In genomic region chr12:102779452-102779851, GRCm38 (mm10) we compare ENCODE assay signal across 9 mouse cellular contexts. TPM values are rescaled to one million over a fixed set of nuclear protein-coding genes. Genes with fewer than 3 reads are reported as not detected.
DNase-seq lines count a peak whose midpoint lies in the region; ATAC-seq and TF ChIP-seq lines count a peak whose summit lies in the region.
"Had no signal": no experiment of that assay in that cellular context is flagged by ENCODE, and none has a peak within 500 bp of the region (broad histone marks: within the 10 kb centered on the region; RNA-seq: fewer than 3 reads in every experiment).

No protein-coding gene starts in this region.

- H3K4me2 ChIP-seq in intestine, postnatal 0 days (replicated peaks; ENCODE audit: low read depth) = no peak overlapping the region

- no peak overlapping the region for H3K27ac ChIP-seq in left cerebral cortex, adult 2 months
- no peak overlapping the region for H3K27ac ChIP-seq in intestine, postnatal 0 days (ENCODE audit: low read depth, low read length)

- 52% methylated on average over 3 of the region's 3 CpGs for WGBS in intestine, postnatal 0 days

- no peaks in the 10 kb centered on the region for H3K9me3 ChIP-seq in intestine, postnatal 0 days (ENCODE audit: control insufficient read depth)

- no peak overlapping the region for H3K9ac ChIP-seq in intestine, postnatal 0 days (ENCODE audit: low read depth, low read length)

- H3K27me3 ChIP-seq in intestine, postnatal 0 days (replicated peaks; ENCODE audit: control insufficient read depth, insufficient read depth, low read length) = no peaks in the 10 kb centered on the region

- H3K4me3 ChIP-seq in left cerebral cortex, adult 2 months = no peak overlapping the region
- no peak overlapping the region for H3K4me3 ChIP-seq in intestine, postnatal 0 days (ENCODE audit: low read depth, low read length)

- no peaks in the 10 kb centered on the region for H3K4me1 ChIP-seq in intestine, postnatal 0 days (replicated peaks; ENCODE audit: control insufficient read depth, insufficient read depth, low read length)

- H3K36me3 ChIP-seq in intestine, postnatal 0 days (ENCODE audit: control insufficient read depth, insufficient read depth) = peaks cover 42% of the 10 kb centered on the region

- peak; percentile 10; the same call in 1 of the 2 replicates for TF ChIP-seq CTCF in left cerebral cortex, adult 2 months (IDR thresholded peaks at IDR 0.05)
- peak; percentile 53 for TF ChIP-seq CTCF in intestine, postnatal 0 days (IDR thresholded peaks at IDR 0.05; ENCODE audit: low read depth)

- DNase-seq in left cerebral cortex, adult 2 months (ENCODE audit: extremely low spot score in 1 of 2, low spot score in 2 of 2) = no peak
- DNase-seq in left cerebral cortex, postnatal 10 days (ENCODE audit: extremely low spot score in 1 of 2, low spot score in 2 of 2) = no peak
- peak; percentile 16 for DNase-seq in adipocyte (ENCODE audit: low spot score)
- DNase-seq in naive thymus-derived CD4-positive, alpha-beta T cell, adult 2 months (ENCODE audit: low read depth) = peak; percentile 36
- DNase-seq in gastrocnemius, postnatal 25 days = no peak
- no peak for DNase-seq in T-cell, adult 2 months (ENCODE audit: low spot score)

- peak; percentile 56; the same call in 1 of the 2 replicates for ATAC-seq in intestine, postnatal 0 days

- intact Hi-C loops in left cerebral cortex, adult 2 months (cut with DNase I) = no loop called here
- intact Hi-C loops in left cerebral cortex, postnatal 10 days (cut with DNase I) = loop anchor here (10.0 kb wide), 2 partner anchors 285 to 325 kb away; no protein-coding TSS in a partner anchor

RNA-seq across cellular contexts. Expression of gene Gm20604, which starts 21.0 kb away (rescaled TPM):
- 10 to 100 TPM; 18.1 to 20.3 TPM for total RNA-seq in left cerebral cortex, adult 2 months (2021)
- 10 to 100 TPM; 22.9 to 23.0 TPM for total RNA-seq in left cerebral cortex, postnatal 10 days (2021)
- polyA plus RNA-seq in intestine, postnatal 0 days (2015; fragmentation: Nextera tagmentation; extraction: Ambion mirVana) = 13.1 TPM in 2 replicates
- total RNA-seq in gastrocnemius, postnatal 25 days (2021) = 1 to 10 TPM; 2.6 to 3.3 TPM

RNA-seq across cellular contexts. Expression of gene Ubr7, which starts 21.7 kb away (rescaled TPM):
- 10 to 100 TPM; 30.9 to 32.0 TPM for total RNA-seq in left cerebral cortex, adult 2 months (2021)
- 10 to 100 TPM; 32.3 to 35.0 TPM for total RNA-seq in left cerebral cortex, postnatal 10 days (2021)
- 16.3 and 16.5 TPM in 2 replicates for polyA plus RNA-seq in intestine, postnatal 0 days (2015; fragmentation: Nextera tagmentation; extraction: Ambion mirVana)
- total RNA-seq in gastrocnemius, postnatal 25 days (2021) = 10 to 100 TPM; 12.8 to 13.1 TPM

RNA-seq across cellular contexts. Expression of gene Gon7, which starts 21.8 kb away (rescaled TPM):
- 10 to 100 TPM; 15.8 to 18.1 TPM for total RNA-seq in left cerebral cortex, adult 2 months (2021)
- 10 to 100 TPM; 10.9 to 15.4 TPM for total RNA-seq in left cerebral cortex, postnatal 10 days (2021)
- polyA plus RNA-seq in intestine, postnatal 0 days (2015; fragmentation: Nextera tagmentation; extraction: Ambion mirVana) = 16.5 and 17.0 TPM in 2 replicates
- total RNA-seq in gastrocnemius, postnatal 25 days (2021) = 10 to 100 TPM in 1 of 2 experiments, 1 to 10 TPM in 1; 6.5 to 10.1 TPM

RNA-seq across cellular contexts. Expression of gene Gm28051, which starts 21.9 kb away (rescaled TPM):
- not detected for total RNA-seq in left cerebral cortex, adult 2 months (2021)
- total RNA-seq in left cerebral cortex, postnatal 10 days (2021) = not detected
- not detected in 2 replicates for polyA plus RNA-seq in intestine, postnatal 0 days (2015; fragmentation: Nextera tagmentation; extraction: Ambion mirVana)
- total RNA-seq in gastrocnemius, postnatal 25 days (2021) = not detected
- total RNA-seq: layer of hippocampus, adult 18-20 months had no signal
- polyA plus RNA-seq: neural tube, embryonic 14.5 days had no signal

RNA-seq across cellular contexts. Expression of gene Tmem251, which starts 35.9 kb away (rescaled TPM):
- 1 to 10 TPM; 5.6 to 5.7 TPM for total RNA-seq in left cerebral cortex, adult 2 months (2021)
- total RNA-seq in left cerebral cortex, postnatal 10 days (2021) = 1 to 10 TPM; 5.4 to 6.1 TPM
- polyA plus RNA-seq in intestine, postnatal 0 days (2015; fragmentation: Nextera tagmentation; extraction: Ambion mirVana) = 22.7 and 23.6 TPM in 2 replicates
- total RNA-seq in gastrocnemius, postnatal 25 days (2021) = 1 to 10 TPM; 1.8 to 2.9 TPM

Comparison
In these comparisons a context has a peak if more than half of its experiments do, and no peak if none do; other contexts are left out.
1. DNase-seq: peak in adipocyte (single experiment) and naive thymus-derived CD4-positive, alpha-beta T cell, adult 2 months (single experiment); none in left cerebral cortex, adult 2 months (0 of 2), left cerebral cortex, postnatal 10 days (0 of 2), gastrocnemius, postnatal 25 days (single experiment) and T-cell, adult 2 months (single experiment).
2. RNA of gene Gm20604, which starts 21.0 kb away (total RNA-seq): 22.9 to 23.0 TPM in left cerebral cortex, postnatal 10 days and 18.1 to 20.3 TPM in left cerebral cortex, adult 2 months; 2.6 to 3.3 TPM in gastrocnemius, postnatal 25 days; every median in the first group is over 4 times any median in the second.